Mouse (Mus musculus): ENCODE data around the gene Gjb2. TPM values are rescaled to one million over a fixed set of nuclear protein-coding genes. Genes with fewer than 3 reads are reported as not detected.
"Not testable (repeated sequence)": the region's sequence is repeated elsewhere in the genome, so short reads cannot be mapped to it uniquely, and the experiment has no call there.

Gene Gjb2
- polyA plus RNA-seq, 1 experiment = not detected

DNA sequence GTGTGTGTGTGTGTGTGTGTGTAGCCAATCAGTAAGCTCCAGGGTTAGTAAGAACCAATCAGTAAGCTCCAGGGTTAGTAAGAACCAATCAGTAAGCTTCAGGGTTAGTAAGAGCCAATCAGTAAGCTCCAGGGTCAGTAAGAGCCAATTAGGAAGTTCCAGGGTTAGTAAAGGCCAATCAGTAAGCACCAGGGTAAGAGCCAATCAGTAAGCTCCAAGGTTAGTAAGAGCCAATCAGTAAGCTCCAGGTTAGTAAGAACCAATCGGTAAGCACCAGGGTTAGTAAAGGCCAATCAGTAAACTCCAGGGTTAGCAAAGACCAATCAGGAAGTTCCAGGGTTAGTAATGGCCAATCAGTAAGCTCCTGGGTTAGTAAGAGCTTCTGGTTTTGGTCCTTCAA lies 21.6 kb downstream of the Gjb2 start:
- H3K4me1 ChIP-seq (ENCODE audit: control insufficient read depth, insufficient read depth, low read length) = no peaks in the 10 kb centered on the region
- no peak overlapping the region for H3K27ac ChIP-seq (ENCODE audit: insufficient read depth, low read depth, low read length)
- TF ChIP-seq CTCF (IDR thresholded peaks at IDR 0.05; ENCODE audit: low read depth, low read length) = no peak
- TF ChIP-seq POLR2A (IDR thresholded peaks at IDR 0.05; ENCODE audit: borderline replicate concordance, low read depth, low read length) = no peak
- H3K4me3 ChIP-seq (ENCODE audit: insufficient read depth, low read length) = no peak overlapping the region

DNA sequence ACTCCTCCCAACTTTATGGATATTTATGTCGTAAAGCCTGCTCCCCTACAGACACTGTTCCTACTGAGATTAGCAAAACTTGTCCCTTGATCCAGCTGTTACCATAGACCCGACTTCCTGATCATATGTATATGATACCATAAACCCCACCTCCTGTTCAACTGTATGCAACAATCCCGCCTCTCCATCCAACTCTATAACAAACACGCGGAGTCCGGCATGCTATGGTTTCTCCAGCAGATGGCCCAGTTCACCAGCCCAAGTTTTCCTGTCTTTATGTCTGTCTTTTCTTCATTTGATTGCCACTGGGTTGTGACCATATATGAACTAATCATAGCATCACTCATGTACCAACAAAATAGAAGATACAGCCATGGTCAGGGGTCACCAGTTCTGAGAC lies 29.0 kb downstream of the Gjb2 start:
- Histone ChIP-seq H3K27ac (ENCODE audit: insufficient read depth, low read depth, low read length) (no peak overlapping the region), H3K4me1 (ENCODE audit: control insufficient read depth, insufficient read depth, low read length) (no peaks in the 10 kb centered on the region)
- TF ChIP-seq POLR2A (IDR thresholded peaks at IDR 0.05; ENCODE audit: borderline replicate concordance, low read depth, low read length) = no peak

DNA sequence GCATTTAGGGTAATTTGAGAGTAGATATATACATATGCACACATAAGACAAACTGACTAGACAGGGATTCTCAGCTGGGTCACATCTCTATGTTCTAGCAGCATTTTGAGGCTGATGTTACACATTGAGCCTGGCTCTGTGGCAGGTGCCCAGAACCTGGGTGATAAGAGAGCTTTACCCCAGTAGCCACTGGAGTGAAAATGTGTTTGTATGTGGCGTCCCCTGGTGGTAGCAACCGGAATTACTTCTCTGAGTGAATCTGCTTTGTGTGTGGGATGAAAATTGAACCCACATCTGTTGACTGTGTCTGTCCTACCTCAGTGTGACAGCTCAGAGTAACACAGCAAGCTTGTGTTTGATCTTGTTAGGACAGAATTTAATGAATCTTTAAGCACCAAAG lies 34.6 kb downstream of the Gjb2 start:
- H3K27ac ChIP-seq (ENCODE audit: insufficient read depth, low read depth, low read length); H3K4me3 ChIP-seq (ENCODE audit: insufficient read depth, low read length); H3K4me1 ChIP-seq (ENCODE audit: control insufficient read depth, insufficient read depth, low read length): not testable (repeated sequence)
- TF ChIP-seq CTCF (IDR thresholded peaks at IDR 0.05; ENCODE audit: low read depth, low read length) = peak; percentile 78

More for the DNA sequence above, 29.0 kb downstream of the Gjb2 start:
- no peak overlapping the region for H3K4me3 ChIP-seq (ENCODE audit: insufficient read depth, low read length)

DNA sequence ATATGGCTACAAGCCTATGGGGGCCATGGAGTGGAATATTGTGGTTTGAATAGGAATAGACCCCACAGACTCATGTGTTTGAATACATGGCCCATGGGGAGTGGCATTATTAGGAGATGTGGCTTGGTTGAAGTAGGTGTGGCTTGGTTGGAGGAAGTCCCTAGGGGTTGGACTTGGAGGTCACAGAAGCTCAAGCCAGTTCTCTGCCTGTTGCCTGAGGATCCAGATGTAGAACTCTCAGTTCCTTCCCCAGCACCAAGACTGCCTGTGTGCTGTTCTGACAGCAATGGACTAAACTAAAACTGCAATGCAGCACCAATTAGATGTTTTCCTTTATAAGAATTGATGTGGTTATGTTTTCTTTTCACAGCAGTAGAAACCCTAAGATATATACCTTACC lies 38.4 kb downstream of the Gjb2 start:
- H3K4me1 ChIP-seq (ENCODE audit: control insufficient read depth, insufficient read depth, low read length) = no peaks in the 10 kb centered on the region
- H3K4me3 ChIP-seq (ENCODE audit: insufficient read depth, low read length) = no peak overlapping the region
- TF ChIP-seq CTCF (IDR thresholded peaks at IDR 0.05; ENCODE audit: low read depth, low read length) (no peak), POLR2A (IDR thresholded peaks at IDR 0.05; ENCODE audit: borderline replicate concordance, low read depth, low read length) (no peak)

DNA sequence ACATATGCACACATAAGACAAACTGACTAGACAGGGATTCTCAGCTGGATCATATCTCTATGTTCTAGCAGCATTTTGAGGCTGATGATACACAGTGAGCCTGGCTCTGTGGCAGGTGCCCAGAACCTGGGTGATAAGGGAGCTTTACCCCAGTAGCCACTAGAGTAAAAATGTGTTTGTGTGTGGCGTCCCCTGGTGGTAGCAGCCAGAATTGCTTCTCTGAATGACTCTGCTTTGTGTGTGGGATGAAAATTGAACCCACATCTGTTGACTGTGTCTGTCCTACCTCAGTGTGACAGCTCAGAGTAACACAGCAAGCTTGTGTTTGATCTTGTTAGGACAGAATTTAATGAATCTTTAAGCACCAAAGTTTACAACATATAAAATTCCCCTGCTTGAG lies 44.5 kb downstream of the Gjb2 start:
- not testable (repeated sequence) for H3K27ac ChIP-seq (ENCODE audit: insufficient read depth, low read depth, low read length); H3K4me3 ChIP-seq (ENCODE audit: insufficient read depth, low read length); H3K4me1 ChIP-seq (ENCODE audit: control insufficient read depth, insufficient read depth, low read length)
- peak; percentile 54 for TF ChIP-seq CTCF (IDR thresholded peaks at IDR 0.05; ENCODE audit: low read depth, low read length)

More for the DNA sequence above, 38.4 kb downstream of the Gjb2 start:
- H3K27ac ChIP-seq (ENCODE audit: insufficient read depth, low read depth, low read length) = no peak overlapping the region

DNA sequence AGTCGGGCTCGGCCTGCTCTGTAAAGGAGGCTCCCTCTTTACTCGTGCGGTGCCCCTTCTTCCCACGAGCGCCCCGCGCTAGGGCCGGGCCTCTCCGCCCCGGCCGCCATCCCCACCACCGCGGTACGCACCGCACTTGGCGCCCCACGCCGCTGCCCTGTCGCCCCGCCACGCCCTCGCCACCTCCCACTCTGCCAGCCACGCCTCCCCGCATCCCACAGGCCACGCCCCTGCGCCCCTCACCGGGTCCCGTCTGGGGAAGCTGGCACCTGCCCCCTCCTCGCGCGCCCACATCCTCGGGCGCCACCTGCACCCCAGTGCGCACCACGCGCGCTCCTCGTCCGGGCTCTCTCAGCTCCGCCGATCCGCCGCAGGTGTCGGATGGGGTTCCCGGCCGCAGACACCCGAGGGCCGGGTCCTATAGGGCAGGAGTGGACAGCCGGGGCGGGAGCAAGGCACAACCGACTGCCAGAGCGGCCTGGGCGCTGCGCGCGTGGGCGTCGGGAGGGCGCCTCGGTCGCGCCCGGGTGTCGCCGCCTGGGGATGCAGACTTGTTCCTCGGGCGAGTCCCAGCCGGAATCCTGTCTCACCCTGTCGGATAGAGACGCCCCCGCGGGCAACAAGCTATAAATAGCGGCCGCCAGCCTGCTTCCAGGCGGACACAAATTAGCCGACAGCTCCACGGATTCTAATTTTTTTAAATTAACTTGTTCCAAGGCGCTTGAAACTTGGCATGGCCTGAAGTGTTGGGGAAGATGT lies 46.8 kb downstream of the Gjb2 start, which contains the start of gene Gja3:
TSS of gene Gja3 (minus strand) at position 538 of the 759 bp plus-strand sequence.
- H3K27ac ChIP-seq (ENCODE audit: insufficient read depth, low read depth, low read length) = no peak within 1 kb of the TSS
- no peak for TF ChIP-seq CTCF (IDR thresholded peaks at IDR 0.05; ENCODE audit: low read depth, low read length)
- TF ChIP-seq POLR2A (IDR thresholded peaks at IDR 0.05; ENCODE audit: borderline replicate concordance, low read depth, low read length) = no peak
- H3K4me3 ChIP-seq (ENCODE audit: insufficient read depth, low read length) = peak within 1 kb of the TSS; percentile 22
- no peaks in the 10 kb centered on the region for H3K4me1 ChIP-seq (ENCODE audit: control insufficient read depth, insufficient read depth, low read length)

DNA sequence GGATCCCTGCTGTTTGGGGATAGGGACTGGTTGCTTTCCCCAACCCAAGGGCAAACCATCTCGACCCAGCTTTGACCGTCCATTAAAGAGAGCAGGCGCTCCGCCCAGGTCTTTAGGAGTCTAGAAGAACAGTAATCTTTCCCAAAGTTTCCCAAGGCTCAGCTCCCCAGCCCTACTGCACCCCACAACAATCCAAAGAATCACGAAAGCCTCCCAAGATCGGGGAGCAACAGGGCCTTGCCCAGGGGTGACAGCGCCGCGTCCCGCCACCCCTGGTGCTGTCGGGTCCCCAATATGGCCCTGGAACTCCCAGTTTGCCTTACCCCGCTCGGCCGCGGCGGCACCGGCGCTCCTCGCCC lies 47.3 kb downstream of the Gjb2 start:
- TF ChIP-seq CTCF (IDR thresholded peaks at IDR 0.05; ENCODE audit: low read depth, low read length) (no peak), POLR2A (IDR thresholded peaks at IDR 0.05; ENCODE audit: borderline replicate concordance, low read depth, low read length) (no peak)
- H3K27ac ChIP-seq (ENCODE audit: insufficient read depth, low read depth, low read length) = no peak overlapping the region
- H3K4me1 ChIP-seq (ENCODE audit: control insufficient read depth, insufficient read depth, low read length) = no peaks in the 10 kb centered on the region
- peak overlapping the region; percentile 22; the same call in 1 of the 2 replicates for H3K4me3 ChIP-seq (ENCODE audit: insufficient read depth, low read length)

DNA sequence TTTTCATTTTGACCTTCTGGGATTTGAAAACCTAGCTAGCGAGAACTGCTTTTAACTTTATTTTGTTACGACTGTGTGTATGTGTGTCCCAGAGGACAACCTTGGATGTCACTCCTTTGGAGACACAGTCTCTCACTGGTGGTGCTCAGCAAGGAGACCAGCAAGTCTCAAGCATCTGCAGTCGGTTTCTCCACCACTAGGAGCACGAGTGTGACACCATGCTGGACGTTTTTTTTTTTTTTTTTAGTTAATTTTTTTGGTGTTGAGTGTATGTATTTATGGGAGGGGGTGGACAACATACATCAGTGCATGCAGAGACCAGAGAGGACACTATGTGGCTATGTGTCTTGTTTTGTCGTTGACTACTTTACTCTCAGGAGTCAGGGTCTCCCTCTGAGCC lies 51.8 kb downstream of the Gjb2 start:
- no peak for TF ChIP-seq CTCF (IDR thresholded peaks at IDR 0.05; ENCODE audit: low read depth, low read length)
- no peak for TF ChIP-seq POLR2A (IDR thresholded peaks at IDR 0.05; ENCODE audit: borderline replicate concordance, low read depth, low read length)
- Histone ChIP-seq H3K4me1 (ENCODE audit: control insufficient read depth, insufficient read depth, low read length) (no peaks in the 10 kb centered on the region), H3K4me3 (ENCODE audit: insufficient read depth, low read length) (no peak overlapping the region), H3K27ac (ENCODE audit: insufficient read depth, low read depth, low read length) (no peak overlapping the region)

Other genes with a start within 250 kb of the Gjb2 start
- gene Zmym2, start 218.0 kb downstream of the Gjb2 start, polyA plus RNA-seq (2012; ENCODE audit: insufficient read depth, insufficient read length, missing spikeins) = 39.2 and 48.7 TPM in 2 replicates
- gene Gja3, start 46.6 kb downstream of the Gjb2 start, polyA plus RNA-seq (2012; ENCODE audit: insufficient read depth, insufficient read length, missing spikeins) = not detected in 2 replicates
- gene Gm4491, start 11.2 kb upstream of the Gjb2 start, polyA plus RNA-seq (2012; ENCODE audit: insufficient read depth, insufficient read length, missing spikeins) = not detected in 2 replicates
- not detected in 2 replicates for gene Gjb6, start 28.9 kb upstream of the Gjb2 start, polyA plus RNA-seq (2012; ENCODE audit: insufficient read depth, insufficient read length, missing spikeins)